Mouse (Mus musculus) ES-Bruce4 (cell line): Measurements from ENCODE around the gene Aspm.
"Not testable (repeated sequence)": the region's sequence is repeated elsewhere in the genome, so short reads cannot be mapped to it uniquely, and the experiment has no call there.

Source experiments
- CTCF ChIP-seq: IDR thresholded peaks from one replicate; pipeline ENCODE4 v1.8.1; 2011; ENCODE audit warnings: low read depth, low read length
- EP300 ChIP-seq: IDR thresholded peaks from 2 replicates; pipeline ENCODE4 v1.6.1; 2011; ENCODE audit warnings: low read depth, low read length; ENCODE audit not compliant: insufficient read depth
- POLR2A ChIP-seq: IDR thresholded peaks from one replicate; pipeline ENCODE4 v1.8.1; 2011; ENCODE audit warnings: low read length; ENCODE audit not compliant: insufficient read depth

DNA sequence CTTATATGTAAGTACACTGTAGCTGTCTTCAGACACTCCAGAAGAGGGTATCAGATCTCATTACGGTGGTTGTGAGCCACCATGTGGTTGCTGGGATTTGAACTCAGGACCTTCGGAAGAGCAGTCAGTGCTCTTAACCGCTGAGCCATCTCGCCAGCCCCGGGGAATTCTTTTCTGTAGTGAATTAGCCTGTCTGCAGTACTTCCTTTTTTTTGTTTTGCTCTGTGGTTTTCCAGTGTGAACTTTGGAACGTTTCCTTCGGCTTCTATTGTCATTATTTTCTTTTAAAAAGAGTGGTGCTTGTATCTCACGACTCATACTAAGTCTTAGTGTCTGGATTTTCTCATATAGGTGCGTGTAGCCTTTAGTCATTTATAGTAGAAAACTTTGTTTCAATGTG lies 11.5 kb upstream of the Aspm start:
- not testable (repeated sequence) for TF ChIP-seq CTCF, POLR2A, EP300
